Mouse (Mus musculus): ENCODE data around the gene Tex47. TPM values are rescaled to one million over a fixed set of nuclear protein-coding genes. Genes with fewer than 3 reads are reported as not detected.

Tex47 gene
- 0.10 TPM in 1 of 2 replicates, not detected in the other for polyA plus RNA-seq (2015; fragmentation: Nextera tagmentation; extraction: Ambion mirVana)

- no peak for ATAC-seq (replicated peaks; ENCODE audit: extremely low read depth, insufficient read depth, low FRiP score)
- no peaks in the 10 kb centered on the region for H3K9me3 ChIP-seq (replicated peaks; ENCODE audit: control insufficient read depth, low read length)
- H3K9ac ChIP-seq (ENCODE audit: low read length), result no peak within 1 kb of the TSS
- WGBS, result 65% methylated on average over 1 of the region's 1 CpGs
- H3K36me3 ChIP-seq (ENCODE audit: control insufficient read depth, insufficient read depth), result no peaks in the 10 kb centered on the region
- H3K27me3 ChIP-seq (ENCODE audit: control insufficient read depth, insufficient read depth, low read length), result no peaks in the 10 kb centered on the region
- H3K4me3 ChIP-seq (ENCODE audit: low read length), result no peak within 1 kb of the TSS
- no peaks in the 10 kb centered on the region for H3K4me1 ChIP-seq (ENCODE audit: control insufficient read depth, insufficient read depth, low read length)
- H3K4me2 ChIP-seq (ENCODE audit: low read depth, low read length), result no peak within 1 kb of the TSS
- no peak within 1 kb of the TSS for H3K27ac ChIP-seq (ENCODE audit: low read length)
These were observed at the start of gene Tex47 for GRCm38 (mm10) chr5:7303819-7304218. Gene Tex47 (plus strand): TSS chr5:7304119.

- ATAC-seq (replicated peaks; ENCODE audit: extremely low read depth, insufficient read depth, low FRiP score), result no peak
- Histone ChIP-seq H3K4me2 (ENCODE audit: low read depth, low read length) (no peak overlapping the region), H3K27me3 (ENCODE audit: control insufficient read depth, insufficient read depth, low read length) (no peaks in the 10 kb centered on the region), H3K36me3 (ENCODE audit: control insufficient read depth, insufficient read depth) (no peaks in the 10 kb centered on the region), H3K4me1 (ENCODE audit: control insufficient read depth, insufficient read depth, low read length) (no peaks in the 10 kb centered on the region), H3K9me3 (replicated peaks; ENCODE audit: control insufficient read depth, low read length) (no peaks in the 10 kb centered on the region), H3K27ac (ENCODE audit: low read length) (no peak overlapping the region), H3K9ac (ENCODE audit: low read length) (no peak overlapping the region), H3K4me3 (ENCODE audit: low read length) (no peak overlapping the region)
- 82% methylated on average over 7 of the region's 7 CpGs for WGBS
These were observed 27.1 kb upstream of the Tex47 start for GRCm38 (mm10) chr5:7276659-7277455.

GRCm38 (mm10) chr5:7284336-7284735 lies 19.6 kb upstream of the Tex47 start:
- Histone ChIP-seq H3K27me3 (ENCODE audit: control insufficient read depth, insufficient read depth, low read length) (no peaks in the 10 kb centered on the region), H3K9ac (ENCODE audit: low read length) (no peak overlapping the region), H3K27ac (ENCODE audit: low read length) (no peak overlapping the region), H3K9me3 (replicated peaks; ENCODE audit: control insufficient read depth, low read length) (no peaks in the 10 kb centered on the region), H3K36me3 (ENCODE audit: control insufficient read depth, insufficient read depth) (no peaks in the 10 kb centered on the region), H3K4me3 (ENCODE audit: low read length) (no peak overlapping the region), H3K4me2 (ENCODE audit: low read depth, low read length) (no peak overlapping the region), H3K4me1 (ENCODE audit: control insufficient read depth, insufficient read depth, low read length) (no peaks in the 10 kb centered on the region)
- WGBS, result 76% methylated on average over 1 of the region's 1 CpGs
- no peak for ATAC-seq (replicated peaks; ENCODE audit: extremely low read depth, insufficient read depth, low FRiP score)

- WGBS, result 50% methylated on average over 1 of the region's 1 CpGs
- Histone ChIP-seq H3K4me3 (ENCODE audit: low read length) (no peak overlapping the region), H3K27me3 (ENCODE audit: control insufficient read depth, insufficient read depth, low read length) (no peaks in the 10 kb centered on the region), H3K9ac (ENCODE audit: low read length) (no peak overlapping the region), H3K36me3 (ENCODE audit: control insufficient read depth, insufficient read depth) (no peaks in the 10 kb centered on the region), H3K27ac (ENCODE audit: low read length) (no peak overlapping the region), H3K9me3 (replicated peaks; ENCODE audit: control insufficient read depth, low read length) (no peaks in the 10 kb centered on the region), H3K4me1 (ENCODE audit: control insufficient read depth, insufficient read depth, low read length) (no peaks in the 10 kb centered on the region), H3K4me2 (ENCODE audit: low read depth, low read length) (no peak overlapping the region)
- ATAC-seq (replicated peaks; ENCODE audit: extremely low read depth, insufficient read depth, low FRiP score), result no peak
These were observed 950 bp upstream of the Tex47 start for GRCm38 (mm10) chr5:7302969-7303368.

GRCm38 (mm10) chr5:7325594-7325993 lies 21.7 kb downstream of the Tex47 start:
- no peak overlapping the region for H3K27ac ChIP-seq (ENCODE audit: low read length)
- H3K36me3 ChIP-seq (ENCODE audit: control insufficient read depth, insufficient read depth), result no peaks in the 10 kb centered on the region
- H3K27me3 ChIP-seq (ENCODE audit: control insufficient read depth, insufficient read depth, low read length), result no peaks in the 10 kb centered on the region
- H3K4me1 ChIP-seq (ENCODE audit: control insufficient read depth, insufficient read depth, low read length), result no peaks in the 10 kb centered on the region
- H3K9me3 ChIP-seq (replicated peaks; ENCODE audit: control insufficient read depth, low read length), result no peaks in the 10 kb centered on the region
- H3K9ac ChIP-seq (ENCODE audit: low read length), result no peak overlapping the region
- H3K4me2 ChIP-seq (ENCODE audit: low read depth, low read length), result no peak overlapping the region
- WGBS, result 78% methylated on average over 4 of the region's 4 CpGs
- ATAC-seq (replicated peaks; ENCODE audit: extremely low read depth, insufficient read depth, low FRiP score), result no peak
- no peak overlapping the region for H3K4me3 ChIP-seq (ENCODE audit: low read length)

GRCm38 (mm10) chr5:7344145-7345010 lies 40.5 kb downstream of the Tex47 start, which contains the start of gene Zfp804b:
Gene Zfp804b (minus strand): TSS chr5:7344756.
- Histone ChIP-seq H3K9ac (ENCODE audit: low read length) (peak within 1 kb of the TSS; percentile 59), H3K36me3 (ENCODE audit: control insufficient read depth, insufficient read depth) (no peaks in the 10 kb centered on the region), H3K27ac (ENCODE audit: low read length) (no peak within 1 kb of the TSS), H3K9me3 (replicated peaks; ENCODE audit: control insufficient read depth, low read length) (no peaks in the 10 kb centered on the region), H3K4me3 (ENCODE audit: low read length) (peak within 1 kb of the TSS; percentile 64), H3K27me3 (ENCODE audit: control insufficient read depth, insufficient read depth, low read length) (no peaks in the 10 kb centered on the region), H3K4me2 (ENCODE audit: low read depth, low read length) (peak within 1 kb of the TSS; percentile 85), H3K4me1 (ENCODE audit: control insufficient read depth, insufficient read depth, low read length) (0 out of 2 replicates have a peak, but pooled peaks cover 2% of the 10 kb centered on the region)
- peak; percentile 77 for ATAC-seq (replicated peaks; ENCODE audit: extremely low read depth, insufficient read depth, low FRiP score)
- under 1% methylated on average over 50 of the region's 50 CpGs for WGBS

- no peak overlapping the region for H3K27ac ChIP-seq (ENCODE audit: low read length)
- WGBS, result under 1% methylated on average over 11 of the region's 11 CpGs
These were observed 41.1 kb downstream of the Tex47 start for GRCm38 (mm10) chr5:7345011-7345389.

More at GRCm38 (mm10) chr5:7345011-7345389, 41.1 kb downstream of the Tex47 start:
- ATAC-seq (replicated peaks; ENCODE audit: extremely low read depth, insufficient read depth, low FRiP score), result 0 out of 2 replicates have a peak, but pooled peaks have one; percentile 18
- Histone ChIP-seq H3K27me3 (ENCODE audit: control insufficient read depth, insufficient read depth, low read length) (no peaks in the 10 kb centered on the region), H3K9me3 (replicated peaks; ENCODE audit: control insufficient read depth, low read length) (no peaks in the 10 kb centered on the region), H3K4me1 (ENCODE audit: control insufficient read depth, insufficient read depth, low read length) (0 out of 2 replicates have a peak, but pooled peaks cover 2% of the 10 kb centered on the region), H3K4me2 (ENCODE audit: low read depth, low read length) (peak overlapping the region; percentile 85), H3K4me3 (ENCODE audit: low read length) (peak overlapping the region; percentile 64), H3K36me3 (ENCODE audit: control insufficient read depth, insufficient read depth) (no peaks in the 10 kb centered on the region), H3K9ac (ENCODE audit: low read length) (peak overlapping the region; percentile 59)
